Mouse (Mus musculus) heart, embryonic 14.5 days (tissue): ENCODE measurements around the gene Nxf1. TPM values are rescaled to one million over a fixed set of nuclear protein-coding genes. Genes with fewer than 3 reads are reported as not detected.
A peak's percentile ranks its signal among the peaks of the same experiment; 100 is the strongest.

Experiments used
- ATAC-seq: fragments of 200-750 bp; cut with Nextera tagmentation; 2 replicates; pipeline ENCODE4 v1.8.0; 2017; ENCODE audit warnings: low read depth, moderate TSS enrichment; ENCODE audit not compliant: insufficient number of reproducible peaks, insufficient read depth, low FRiP score
- H3K27ac ChIP-seq, 2 experiments: fragments of 200-500 bp in 1 of 2; fragments of 300-500 bp in 1 of 2; sonication (generic) in 1 of 2; replicated peaks in 1 of 2; 2 replicates each; pipeline ENCODE4 v1.5.1; 2012 to 2014; ENCODE audit warnings: low read depth in 2 of 2, low read length in 2 of 2, control low read depth in 1 of 2, mild to moderate bottlenecking in 1 of 2, mixed read lengths in 1 of 2; ENCODE audit not compliant: control insufficient read depth in 1 of 2, insufficient read depth in 1 of 2
- H3K27me3 ChIP-seq: fragments of 300-500 bp; sonication (generic); 2 replicates; pipeline ENCODE4 v1.6.1; 2014; ENCODE audit warnings: mild to moderate bottlenecking, low read length, control low read depth; ENCODE audit not compliant: control insufficient read depth, insufficient read depth
- H3K36me3 ChIP-seq: fragments of 300-500 bp; sonication (generic); 2 replicates; pipeline ENCODE4 v1.6.1; 2014; ENCODE audit warnings: mild to moderate bottlenecking, control low read depth, low read length, mixed read lengths; ENCODE audit not compliant: control insufficient read depth, insufficient read depth
- H3K4me1 ChIP-seq, 2 experiments: fragments of 200-500 bp in 1 of 2; fragments of 300-500 bp in 1 of 2; sonication (generic) in 1 of 2; 2 replicates each; pipeline ENCODE4 v1.6.1; 2012 to 2014; ENCODE audit warnings: low read length in 2 of 2, control low read depth in 1 of 2, mixed read lengths in 1 of 2; ENCODE audit not compliant: control insufficient read depth in 2 of 2, insufficient read depth in 2 of 2
- H3K4me2 ChIP-seq: fragments of 300-500 bp; sonication (generic); 2 replicates; pipeline ENCODE4 v1.6.1; 2014; ENCODE audit warnings: mild to moderate bottlenecking, low read length
- H3K4me3 ChIP-seq, 2 experiments: fragments of 200-500 bp in 1 of 2; fragments of 300-500 bp in 1 of 2; sonication (generic) in 1 of 2; 2 replicates each; pipeline ENCODE4 v1.5.1; 2012 to 2014; ENCODE audit warnings: low read length in 2 of 2, mild to moderate bottlenecking in 2 of 2, control low read depth in 1 of 2, low read depth in 1 of 2, moderate library complexity in 1 of 2; ENCODE audit not compliant: control insufficient read depth in 1 of 2, insufficient read depth in 1 of 2
- H3K9ac ChIP-seq: fragments of 300-500 bp; sonication (generic); 2 replicates; pipeline ENCODE4 v1.6.1; 2014; ENCODE audit warnings: mild to moderate bottlenecking, low read length
- H3K9me3 ChIP-seq: fragments of 300-500 bp; sonication (generic); 2 replicates; pipeline ENCODE4 v1.6.1; 2016; ENCODE audit warnings: low read length, control low read depth; ENCODE audit not compliant: control insufficient read depth
- WGBS: fragments of 180-500 bp; shearing (Covaris S2); extraction: QIAGEN DNeasy Blood & Tissue Kit; methylation state at CpG from one replicate; pipeline ENCODE4 v1.1.7; 2014; 5-methylcytosine and 5-hydroxymethylcytosine counted together
- polyA plus RNA-seq: library from polyadenylated mRNA; unstranded; fragments of >200 nt; fragmentation: Nextera tagmentation; extraction: Ambion mirVana; gene quantifications from 2 replicates; pipeline ENCODE4 v1.2.1, GENCODE M21; 2014

Gene Nxf1
- polyA plus RNA-seq, 1 experiment from 2014 or later = 105 TPM

- no peaks in the 10 kb centered on the region for H3K9me3 ChIP-seq
- H3K4me1 ChIP-seq = peaks cover 12 to 23% of the 10 kb centered on the region in 2 experiments
- peak within 1 kb of the TSS; percentile 95 for H3K9ac ChIP-seq
- peak within 1 kb of the TSS; percentile 81 to 85 for H3K4me3 ChIP-seq
- peaks cover 49% of the 10 kb centered on the region for H3K36me3 ChIP-seq
- H3K4me2 ChIP-seq = peak within 1 kb of the TSS; percentile 98
- peak within 1 kb of the TSS; percentile 96 to 98 for H3K27ac ChIP-seq
- ATAC-seq = peak; percentile 85
- WGBS = 1% methylated on average over 63 of the region's 68 CpGs
- H3K27me3 ChIP-seq = no peaks in the 10 kb centered on the region
Observed at GRCm38 (mm10) chr19:8774086-8774835, 17.4 kb downstream of the Nxf1 start, which contains the start of gene Tmem179b. Tmem179b (minus strand) TSS chr19:8774467.

GRCm38 (mm10) chr19:8774951-8775421, 18.1 kb downstream of the Nxf1 start:
- WGBS = 3% methylated on average over 20 of the region's 20 CpGs
- H3K27ac ChIP-seq = peak overlapping the region; percentile 96 to 98
- peak overlapping the region; percentile 81 to 85 for H3K4me3 ChIP-seq
- H3K9me3 ChIP-seq = no peaks in the 10 kb centered on the region
- no peaks in the 10 kb centered on the region for H3K27me3 ChIP-seq
- peak overlapping the region; percentile 95 for H3K9ac ChIP-seq
- peaks cover 12 to 23% of the 10 kb centered on the region in 2 experiments for H3K4me1 ChIP-seq
- peaks cover 46% of the 10 kb centered on the region for H3K36me3 ChIP-seq
- 0 out of 2 replicates have a peak, but pooled peaks have one; percentile 2 for ATAC-seq
- H3K4me2 ChIP-seq = peak overlapping the region; percentile 98

- Histone ChIP-seq H3K27me3 (no peaks in the 10 kb centered on the region), H3K36me3 (peaks cover 26% of the 10 kb centered on the region), H3K27ac (peak within 1 kb of the TSS; percentile 35 to 80; a peak in 3 of 4 replicates), H3K4me1 (0 out of 4 replicates have a peak, but pooled peaks cover 0 to 6% of the 10 kb centered on the region in 2 experiments), H3K4me2 (peak within 1 kb of the TSS; percentile 86), H3K4me3 (peak within 1 kb of the TSS; percentile 67 to 85), H3K9me3 (no peaks in the 10 kb centered on the region), H3K9ac (peak within 1 kb of the TSS; percentile 79)
- WGBS = under 1% methylated on average over 32 of the region's 32 CpGs
- peak; percentile 99 for ATAC-seq
Observed at GRCm38 (mm10) chr19:8786008-8786781, 29.3 kb downstream of the Nxf1 start, which contains the start of gene Taf6l. Taf6l (minus strand) TSS chr19:8786417.

- no peak overlapping the region for H3K4me2 ChIP-seq
- no peak overlapping the region for H3K27ac ChIP-seq
- H3K9ac ChIP-seq = no peak overlapping the region
- peaks cover 4% of the 10 kb centered on the region; the same call in 1 of the 2 replicates for H3K9me3 ChIP-seq
- peaks cover 18% of the 10 kb centered on the region for H3K36me3 ChIP-seq
- H3K27me3 ChIP-seq = no peaks in the 10 kb centered on the region
- 0 out of 4 replicates have a peak, but pooled peaks cover 0 to 6% of the 10 kb centered on the region in 2 experiments for H3K4me1 ChIP-seq
- no peak overlapping the region for H3K4me3 ChIP-seq
- no peak for ATAC-seq
- 37% methylated on average over 3 of the region's 3 CpGs for WGBS
Observed at GRCm38 (mm10) chr19:8788521-8788920, 31.6 kb downstream of the Nxf1 start.

GRCm38 (mm10) chr19:8789171-8789570, 32.3 kb downstream of the Nxf1 start:
- Histone ChIP-seq H3K36me3 (peaks cover 21% of the 10 kb centered on the region), H3K4me3 (no peak overlapping the region), H3K27me3 (no peaks in the 10 kb centered on the region), H3K4me1 (0 out of 4 replicates have a peak, but pooled peaks cover 0 to 6% of the 10 kb centered on the region in 2 experiments), H3K9me3 (peaks cover 4% of the 10 kb centered on the region; the same call in 1 of the 2 replicates), H3K9ac (no peak overlapping the region), H3K4me2 (no peak overlapping the region), H3K27ac (no peak overlapping the region)
- 48% methylated on average over 1 of the region's 1 CpGs for WGBS
- ATAC-seq = no peak

- Histone ChIP-seq H3K9me3 (peaks cover 4% of the 10 kb centered on the region; the same call in 1 of the 2 replicates), H3K4me1 (0 out of 4 replicates have a peak, but pooled peaks cover 0 to 6% of the 10 kb centered on the region in 2 experiments), H3K9ac (no peak overlapping the region), H3K4me3 (no peak overlapping the region), H3K27me3 (no peaks in the 10 kb centered on the region), H3K27ac (no peak overlapping the region), H3K36me3 (peaks cover 31% of the 10 kb centered on the region), H3K4me2 (no peak overlapping the region)
- WGBS = 74% methylated on average over 7 of the region's 7 CpGs
- ATAC-seq = no peak
Observed at GRCm38 (mm10) chr19:8790171-8790570, 33.3 kb downstream of the Nxf1 start.

GRCm38 (mm10) chr19:8798264-8798946, 41.5 kb downstream of the Nxf1 start, which contains the start of gene Polr2g:
Polr2g (minus strand) TSS chr19:8798577.
- no peaks in the 10 kb centered on the region for H3K9me3 ChIP-seq
- H3K36me3 ChIP-seq = peaks cover 35% of the 10 kb centered on the region
- 1% methylated on average over 25 of the region's 25 CpGs for WGBS
- no peaks in the 10 kb centered on the region for H3K27me3 ChIP-seq
- peak within 1 kb of the TSS; percentile 39 to 66 for H3K27ac ChIP-seq
- peak within 1 kb of the TSS; percentile 82 for H3K4me2 ChIP-seq
- peak; percentile 77 for ATAC-seq
- peak within 1 kb of the TSS; percentile 70 for H3K9ac ChIP-seq
- H3K4me3 ChIP-seq = peak within 1 kb of the TSS; percentile 51 to 78
- H3K4me1 ChIP-seq = peaks cover 8 to 12% of the 10 kb centered on the region in 2 experiments
